ENCODE assay signal across 11 mouse cellular contexts in the genomic region with DNA sequence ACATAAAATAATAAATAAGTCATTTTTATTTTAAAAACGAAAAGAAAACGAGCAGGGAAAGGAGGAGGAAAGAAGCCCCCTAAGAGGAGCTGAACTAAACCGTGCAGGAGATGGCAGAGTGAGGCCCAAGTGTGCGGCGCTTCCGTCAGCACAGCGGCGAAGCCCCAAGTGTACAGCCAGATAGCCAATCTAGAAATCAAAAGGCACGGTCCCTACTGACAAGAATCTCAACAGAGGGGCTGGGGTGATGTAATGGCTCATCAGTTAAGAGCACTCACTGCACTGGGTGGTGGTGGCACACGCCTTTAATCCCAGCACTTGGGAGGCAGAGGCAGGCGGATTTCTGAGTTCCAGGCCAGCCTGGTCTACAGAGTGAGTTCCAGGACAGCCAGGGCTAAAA. TPM values are rescaled to one million over a fixed set of nuclear protein-coding genes. Genes with fewer than 3 reads are reported as not detected.
DNase-seq lines count a peak whose midpoint lies in the region; ATAC-seq and TF ChIP-seq lines count a peak whose summit lies in the region.
"Had no signal": no experiment of that assay in that cellular context is flagged by ENCODE, and none has a peak within 500 bp of the region (broad histone marks: within the 10 kb centered on the region; RNA-seq: fewer than 3 reads in every experiment).

No protein-coding gene starts in this region.

- TF ChIP-seq RAD21 in MEL (IDR thresholded peaks at IDR 0.05; ENCODE audit: low read depth, low read length) = no peak

- H3K27ac ChIP-seq in spleen, adult 2 months (ENCODE audit: insufficient read depth, low read length) = peak overlapping the region; percentile 33
- H3K27ac ChIP-seq in MEL (ENCODE audit: control insufficient read depth, low read depth, low read length) = peak overlapping the region; percentile 66
- no peak overlapping the region for H3K27ac ChIP-seq in intestine, postnatal 0 days (ENCODE audit: low read depth, low read length)
- no peak overlapping the region for H3K27ac ChIP-seq in forebrain, embryonic 13.5 days

- 50% methylated on average over 11 of the region's 11 CpGs for WGBS in spleen, adult 2 months
- WGBS in intestine, postnatal 0 days = 64% methylated on average over 11 of the region's 11 CpGs
- 87% methylated on average over 11 of the region's 11 CpGs for WGBS in forebrain, embryonic 13.5 days

- no peak overlapping the region for H3K4me3 ChIP-seq in spleen, adult 2 months (ENCODE audit: extremely low read depth, insufficient read depth, insufficient read length)
- no peak overlapping the region; a peak in 1 of 4 replicates for H3K4me3 ChIP-seq in MEL (ENCODE audit: control insufficient read depth in 1 of 2, insufficient read depth in 1 of 2, low read depth in 2 of 2, low read length in 2 of 2)
- H3K4me3 ChIP-seq in intestine, postnatal 0 days (ENCODE audit: low read depth, low read length) = no peak overlapping the region
- H3K4me3 ChIP-seq in forebrain, embryonic 13.5 days = no peak overlapping the region

- peaks cover 40% of the 10 kb centered on the region for H3K4me1 ChIP-seq in spleen, adult 2 months (ENCODE audit: control insufficient read depth, insufficient read depth, insufficient read length)
- peaks cover 47 to 56% of the 10 kb centered on the region in 2 experiments for H3K4me1 ChIP-seq in MEL (ENCODE audit: control insufficient read depth in 1 of 2, insufficient read depth in 2 of 2, low read length in 2 of 2)
- 0 out of 2 replicates have a peak, but pooled peaks cover 8% of the 10 kb centered on the region for H3K4me1 ChIP-seq in intestine, postnatal 0 days (replicated peaks; ENCODE audit: control insufficient read depth, insufficient read depth, low read length)
- H3K4me1 ChIP-seq in forebrain, embryonic 13.5 days = peaks cover 57% of the 10 kb centered on the region

- H3K4me2 ChIP-seq in intestine, postnatal 0 days (replicated peaks; ENCODE audit: low read depth) = 0 out of 2 replicates have a peak overlapping the region, but pooled peaks have one; percentile 37
- H3K4me2 ChIP-seq in forebrain, embryonic 13.5 days = no peak overlapping the region
- H3K4me2 ChIP-seq: lung, embryonic 14.5 days had no signal

- DNase-seq in spleen, adult 2 months (ENCODE audit: low read depth in 1 of 2, low spot score in 2 of 2) = no peak
- DNase-seq in spleen, postnatal 36 days (ENCODE audit: low spot score in 2 of 2) = no peak
- DNase-seq in MEL (ENCODE audit: low read depth, low spot score) = peak; percentile 31
- DNase-seq in naive thymus-derived CD4-positive, alpha-beta T cell, adult 2 months (ENCODE audit: low read depth) = peak; percentile 49
- DNase-seq in testis, postnatal 14 days (ENCODE audit: low spot score) = no peak
- DNase-seq: cerebellum, adult 11-12 months; gastrocnemius, postnatal 36 days; kidney, postnatal 10 days; lung, embryonic 14.5 days had no signal

- H3K27me3 ChIP-seq in spleen, adult 2 months (ENCODE audit: control insufficient read depth, insufficient read depth, low read length) = no peaks in the 10 kb centered on the region
- H3K27me3 ChIP-seq in MEL (ENCODE audit: control insufficient read depth in 1 of 2, insufficient read depth in 2 of 2, low read length in 2 of 2) = no peaks in the 10 kb centered on the region
- H3K27me3 ChIP-seq in intestine, postnatal 0 days (replicated peaks; ENCODE audit: control insufficient read depth, insufficient read depth, low read length) = no peaks in the 10 kb centered on the region
- no peaks in the 10 kb centered on the region for H3K27me3 ChIP-seq in forebrain, embryonic 13.5 days

- TF ChIP-seq POLR2A in spleen, adult 2 months (IDR thresholded peaks at IDR 0.05; ENCODE audit: low read depth, low read length) = no peak
- TF ChIP-seq POLR2A in MEL (IDR thresholded peaks at IDR 0.05; ENCODE audit: control insufficient read depth in 1 of 2, insufficient read depth in 1 of 2, low read depth in 1 of 2, low read length in 2 of 2, poor library complexity in 1 of 2) = no peak

- peak overlapping the region; percentile 7; the same call in 1 of the 2 replicates for H3K9ac ChIP-seq in MEL (ENCODE audit: control insufficient read depth, low read depth, low read length, poor library complexity, severe bottlenecking)
- no peak overlapping the region for H3K9ac ChIP-seq in intestine, postnatal 0 days (ENCODE audit: low read depth, low read length)
- H3K9ac ChIP-seq in forebrain, embryonic 13.5 days = no peak overlapping the region
- H3K9ac ChIP-seq: lung, embryonic 14.5 days had no signal

- TF ChIP-seq EP300 in MEL (IDR thresholded peaks at IDR 0.05; ENCODE audit: low read depth in 1 of 2, low read length in 2 of 2) = no peak

- H3K36me3 ChIP-seq in spleen, adult 2 months (ENCODE audit: control insufficient read depth, insufficient read depth, low read length) = no peaks in the 10 kb centered on the region
- peaks cover 5 to 75% of the 10 kb centered on the region in 2 experiments for H3K36me3 ChIP-seq in MEL (ENCODE audit: control insufficient read depth in 1 of 2, insufficient read depth in 2 of 2, low read length in 2 of 2)
- H3K36me3 ChIP-seq in intestine, postnatal 0 days (ENCODE audit: control insufficient read depth, insufficient read depth) = no peaks in the 10 kb centered on the region
- H3K36me3 ChIP-seq in forebrain, embryonic 13.5 days (ENCODE audit: poor library complexity, severe bottlenecking) = no peaks in the 10 kb centered on the region

- H3K79me2 ChIP-seq in MEL (ENCODE audit: control insufficient read depth, insufficient read depth, low read length, poor library complexity) = peaks cover 91% of the 10 kb centered on the region

- no peaks in the 10 kb centered on the region for H3K9me3 ChIP-seq in MEL (replicated peaks; ENCODE audit: insufficient read depth, low read length)
- H3K9me3 ChIP-seq in intestine, postnatal 0 days (ENCODE audit: control insufficient read depth) = no peaks in the 10 kb centered on the region
- H3K9me3 ChIP-seq in forebrain, embryonic 13.5 days (replicated peaks) = no peaks in the 10 kb centered on the region

- TF ChIP-seq CTCF in spleen, adult 2 months (IDR thresholded peaks at IDR 0.05; ENCODE audit: extremely low read depth, insufficient read depth, insufficient read length, insufficient replicate concordance) = no peak
- TF ChIP-seq CTCF in MEL (IDR thresholded peaks at IDR 0.05 in 2 of 3, conservative IDR thresholded peaks at IDR 0.05 in 1 of 3; ENCODE audit: control insufficient read depth in 1 of 3, insufficient read depth in 1 of 3, low read depth in 2 of 3, low read length in 3 of 3, poor library complexity in 1 of 3, severe bottlenecking in 1 of 3) = no peak
- TF ChIP-seq CTCF in intestine, postnatal 0 days (IDR thresholded peaks at IDR 0.05; ENCODE audit: low read depth) = no peak

- ATAC-seq in intestine, postnatal 0 days = no peak
- ATAC-seq in forebrain, embryonic 13.5 days = no peak

TF ChIP-seq in MEL, 35 proteins besides CTCF, POLR2A, EP300 and RAD21:
- no peak for TF ChIP-seq TAL1 (IDR thresholded peaks at IDR 0.05; ENCODE audit: low read length)
- TF ChIP-seq GABPA (IDR thresholded peaks at IDR 0.05; ENCODE audit: low read depth, low read length) = no peak
- TF ChIP-seq USF2 (IDR thresholded peaks at IDR 0.05; ENCODE audit: borderline replicate concordance in 1 of 2, insufficient read depth in 1 of 2, low read depth in 1 of 2, low read length in 2 of 2) = no peak
- TF ChIP-seq BHLHE40 (IDR thresholded peaks at IDR 0.05; ENCODE audit: borderline replicate concordance, low read depth, low read length) = peak; percentile 55; the same call in 1 of the 2 replicates
- 0 out of 2 replicates have a peak, but pooled peaks have one; percentile 29 for TF ChIP-seq GATA1 (IDR thresholded peaks at IDR 0.05; ENCODE audit: low read depth, low read length)
- TF ChIP-seq NRF1 (IDR thresholded peaks at IDR 0.05; ENCODE audit: insufficient read depth, low read depth, low read length, poor library complexity, severe bottlenecking) = no peak
- no peak for TF ChIP-seq POLR2AphosphoS2 (IDR thresholded peaks at IDR 0.05; ENCODE audit: low read length)
- TF ChIP-seq UBTF (IDR thresholded peaks at IDR 0.05; ENCODE audit: borderline replicate concordance, insufficient read depth, low read depth, low read length) = no peak
- TF ChIP-seq USF1 (IDR thresholded peaks at IDR 0.05; ENCODE audit: low read depth, low read length) = no peak
- no peak for TF ChIP-seq ZKSCAN1 (IDR thresholded peaks at IDR 0.05; ENCODE audit: low read depth, low read length)
- TF ChIP-seq KAT2A (conservative IDR thresholded peaks at IDR 0.05; ENCODE audit: low read depth, low read length) = no peak
- TF ChIP-seq MEF2A (IDR thresholded peaks at IDR 0.05; ENCODE audit: extremely low read depth, insufficient replicate concordance, low read depth, low read length, poor library complexity, severe bottlenecking) = no peak
- TF ChIP-seq ETS1 (IDR thresholded peaks at IDR 0.05; ENCODE audit: low read depth, low read length) = no peak

RNA-seq across cellular contexts. Expression of gene Ankrd11, which starts 4.6 kb away (rescaled TPM):
- 76.3 and 77.7 TPM in 2 replicates for polyA plus RNA-seq in spleen, adult 2 months (2012; rRNA removed)
- total RNA-seq in MEL (2012; rRNA removed) = 49.2 and 57.8 TPM in 2 replicates
- polyA plus RNA-seq in MEL (2012; ENCODE audit: insufficient read depth in 1 of 2, insufficient read length in 2 of 2, low read depth in 1 of 2, low replicate concordance in 2 of 2, missing spikeins in 1 of 2) = 100 to 1,000 TPM in 1 of 2 experiments, 10 to 100 TPM in 1; 87.7 to 235 TPM
- 41.2 and 47.9 TPM in 2 replicates for polyA plus RNA-seq in intestine, postnatal 0 days (2015; fragmentation: Nextera tagmentation; extraction: Ambion mirVana)
- polyA plus RNA-seq in forebrain, embryonic 13.5 days (2015; fragmentation: Nextera tagmentation; extraction: Ambion mirVana) = 34.3 and 35.6 TPM in 2 replicates

RNA-seq across cellular contexts. Expression of gene Spg7, which starts 25.3 kb away (rescaled TPM):
- 62.6 and 74.1 TPM in 2 replicates for polyA plus RNA-seq in spleen, adult 2 months (2012; rRNA removed)
- total RNA-seq in MEL (2012; rRNA removed) = 28.9 and 32.0 TPM in 2 replicates
- 10 to 100 TPM in 1 of 2 experiments, not detected in 1; 36.0 TPM for polyA plus RNA-seq in MEL (2012; ENCODE audit: insufficient read depth in 1 of 2, insufficient read length in 2 of 2, low read depth in 1 of 2, low replicate concordance in 2 of 2, missing spikeins in 1 of 2)
- 44.7 and 46.1 TPM in 2 replicates for polyA plus RNA-seq in intestine, postnatal 0 days (2015; fragmentation: Nextera tagmentation; extraction: Ambion mirVana)
- 45.1 and 47.3 TPM in 2 replicates for polyA plus RNA-seq in forebrain, embryonic 13.5 days (2015; fragmentation: Nextera tagmentation; extraction: Ambion mirVana)

Comparison
In these comparisons a context has a peak if more than half of its experiments do, and no peak if none do; other contexts are left out.
1. DNase-seq: peak in MEL (single experiment) and naive thymus-derived CD4-positive, alpha-beta T cell, adult 2 months (single experiment); none in spleen, adult 2 months (0 of 2), spleen, postnatal 36 days (0 of 2) and testis, postnatal 14 days (single experiment).
2. H3K27ac ChIP-seq: peak in spleen, adult 2 months (single experiment) and MEL (single experiment); none in intestine, postnatal 0 days (single experiment) and forebrain, embryonic 13.5 days (single experiment).